Mouse (Mus musculus) ES-Bruce4 (cell line): ENCODE data around the gene Gm42791.

Source experiments
- CTCF ChIP-seq: IDR thresholded peaks from one replicate; pipeline ENCODE4 v1.8.1; 2011; ENCODE audit warnings: low read depth, low read length
- EP300 ChIP-seq: IDR thresholded peaks from 2 replicates; pipeline ENCODE4 v1.6.1; 2011; ENCODE audit warnings: low read depth, low read length; ENCODE audit not compliant: insufficient read depth
- POLR2A ChIP-seq: IDR thresholded peaks from one replicate; pipeline ENCODE4 v1.8.1; 2011; ENCODE audit warnings: low read length; ENCODE audit not compliant: insufficient read depth

- TF ChIP-seq CTCF (no peak), POLR2A (no peak), EP300 (no peak)
Measured at GRCm38 (mm10) chr5:148990891-148991311, 4.0 kb downstream of the Gm42791 start.
